Mouse (Mus musculus): ENCODE results near the gene Olfr1225. TPM values are rescaled to one million over a fixed set of nuclear protein-coding genes. Genes with fewer than 3 reads are reported as not detected.
"Not testable (repeated sequence)": the region's sequence is repeated elsewhere in the genome, so short reads cannot be mapped to it uniquely, and the experiment has no call there.

Gene Olfr1225
- total RNA-seq (2021), result not detected

DNA sequence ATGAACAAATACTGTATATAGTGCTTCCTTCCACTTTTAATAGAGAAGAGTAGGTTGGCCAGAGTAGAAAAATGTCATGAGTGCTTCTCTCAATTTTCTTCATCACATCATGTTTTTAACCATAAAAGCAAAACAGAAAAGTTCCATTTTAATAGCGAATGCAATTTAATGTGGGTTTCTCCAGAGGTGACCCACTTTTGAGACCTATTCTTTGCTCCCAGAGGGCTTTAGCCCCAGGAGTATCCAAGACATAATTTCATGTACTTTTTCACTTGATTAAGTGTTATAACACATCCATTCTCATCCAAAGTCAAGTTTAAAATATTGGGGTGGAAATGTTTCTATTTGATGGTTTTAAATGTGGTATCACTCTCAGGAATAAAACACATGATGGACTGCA lies at the start of gene Olfr1225:
TSS of gene Olfr1225 (minus strand) at position 101 of the 400 bp plus-strand sequence.
- DNase-seq (ENCODE audit: extremely low spot score in 1 of 2, low spot score in 1 of 2), result no peak

DNA sequence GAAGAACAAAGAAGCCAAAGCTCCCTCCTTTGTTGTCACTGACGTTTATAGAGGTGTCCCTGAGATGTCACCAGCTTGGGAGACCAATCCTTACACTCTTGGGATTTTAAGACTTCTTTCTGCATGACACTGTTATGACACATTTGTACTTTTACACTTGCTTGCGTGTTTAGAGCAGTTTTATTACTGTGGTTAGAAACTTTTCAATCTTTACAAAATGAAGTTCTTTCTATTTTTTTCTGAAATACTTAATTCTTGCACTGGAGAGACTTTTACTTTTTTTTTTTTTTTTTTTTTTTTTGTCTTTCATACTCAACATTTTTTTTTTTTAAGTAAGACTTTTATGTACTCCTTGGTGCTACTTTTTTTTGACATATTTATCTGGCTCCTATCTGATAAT lies 25.5 kb upstream of the Olfr1225 start, which contains the start of gene Olfr1226:
TSS of gene Olfr1226 (minus strand) at position 101 of the 400 bp plus-strand sequence.
- no peak for DNase-seq (ENCODE audit: extremely low spot score in 1 of 2, low spot score in 1 of 2)

DNA sequence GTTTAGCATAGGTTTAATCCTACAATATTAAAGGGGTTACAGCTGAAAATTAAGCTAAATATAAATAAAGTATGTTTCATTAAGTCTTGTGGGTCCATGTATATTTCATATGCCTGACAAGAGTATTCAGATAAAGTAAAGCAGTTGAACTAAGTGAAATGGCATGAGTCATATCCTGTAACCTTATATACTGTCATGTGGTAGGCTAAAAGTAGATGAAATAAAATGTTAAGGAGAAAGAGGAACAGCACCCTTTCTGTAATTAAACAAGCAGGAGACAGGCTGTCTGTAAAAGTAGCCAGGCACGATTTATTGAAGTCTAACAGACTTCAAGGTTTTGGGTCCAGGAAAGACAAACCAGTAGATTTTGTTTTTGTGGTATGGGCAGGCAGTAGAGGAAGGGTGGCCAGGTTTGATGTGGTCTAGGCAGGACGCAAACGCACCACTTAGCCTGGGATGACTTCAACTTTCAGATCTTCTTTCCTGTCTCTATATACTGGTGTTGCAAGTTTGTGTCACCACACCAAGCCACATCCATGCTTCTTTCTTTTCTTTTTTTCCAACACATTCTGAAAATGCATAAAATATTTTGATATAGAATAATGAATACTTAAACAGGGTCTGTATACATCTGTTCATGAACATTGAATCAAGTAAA lies 22.0 kb upstream of the Olfr1225 start:
- no peak for DNase-seq (ENCODE audit: extremely low spot score in 1 of 2, low spot score in 1 of 2)

DNA sequence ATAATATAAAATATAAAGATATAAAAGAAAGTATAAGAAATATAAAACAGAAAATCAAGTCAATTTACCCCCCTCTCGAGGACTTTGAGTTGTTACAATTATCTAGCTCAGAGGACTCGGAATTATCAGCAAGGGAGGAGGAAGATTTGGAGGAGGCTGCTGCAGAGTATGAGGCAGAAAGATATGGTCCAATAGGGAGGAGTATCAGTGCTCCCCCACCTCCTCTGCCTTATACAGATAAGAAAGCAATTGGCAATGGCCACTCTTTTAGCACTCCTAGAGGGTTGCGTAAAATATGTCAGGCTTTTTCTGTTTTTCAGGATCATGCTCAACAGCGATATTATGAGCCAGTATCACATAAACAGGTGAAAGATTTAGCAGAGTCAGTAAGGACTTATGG lies 9.8 kb downstream of the Olfr1225 start:
- not testable (repeated sequence) for DNase-seq (ENCODE audit: extremely low spot score in 1 of 2, low spot score in 1 of 2)

DNA sequence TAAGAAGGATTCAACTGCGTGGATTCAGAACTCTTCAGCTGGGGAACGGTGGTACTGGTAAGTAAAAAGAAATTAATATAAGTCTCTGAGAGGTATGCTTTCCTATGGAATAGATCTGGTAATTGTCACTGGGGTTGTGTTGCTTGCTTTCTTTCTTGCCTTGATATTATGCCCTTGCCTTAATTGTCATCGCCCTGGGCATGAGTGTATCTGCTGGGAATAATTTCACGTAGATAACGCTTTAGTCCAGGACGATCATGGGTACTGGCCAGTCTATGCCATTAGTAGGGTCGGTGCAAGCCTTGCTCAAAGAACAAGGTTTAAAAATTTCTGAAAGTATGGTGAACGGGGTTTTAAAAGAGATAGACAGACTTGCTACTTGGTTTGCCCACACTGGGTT lies 10.5 kb downstream of the Olfr1225 start, which contains the start of gene Olfr1224-ps1:
TSS of gene Olfr1224-ps1 (minus strand) at position 101 of the 400 bp plus-strand sequence.
- DNase-seq (ENCODE audit: extremely low spot score in 1 of 2, low spot score in 1 of 2), result not testable (repeated sequence)

DNA sequence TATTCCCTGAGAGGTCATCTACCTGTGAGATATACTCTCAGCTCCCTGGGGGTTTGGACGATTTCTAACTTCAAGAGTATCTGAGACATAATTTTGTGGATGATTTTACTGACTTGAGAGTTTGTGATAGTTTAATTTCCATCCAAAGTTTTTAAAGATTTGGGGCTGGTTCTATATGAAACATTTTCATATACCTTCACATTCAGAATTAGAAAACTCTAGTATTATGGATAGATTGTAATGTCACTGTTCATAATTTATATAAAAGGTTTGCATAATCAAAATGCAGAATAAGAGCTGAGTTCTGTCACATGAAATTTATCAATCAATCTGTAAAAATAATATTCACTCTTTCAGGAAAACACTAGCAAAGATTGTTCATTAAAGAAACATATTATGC lies 23.0 kb downstream of the Olfr1225 start, which contains the start of gene Olfr1223:
TSS of gene Olfr1223 (minus strand) at position 101 of the 400 bp plus-strand sequence.
- DNase-seq (ENCODE audit: extremely low spot score in 1 of 2, low spot score in 1 of 2), result no peak

DNA sequence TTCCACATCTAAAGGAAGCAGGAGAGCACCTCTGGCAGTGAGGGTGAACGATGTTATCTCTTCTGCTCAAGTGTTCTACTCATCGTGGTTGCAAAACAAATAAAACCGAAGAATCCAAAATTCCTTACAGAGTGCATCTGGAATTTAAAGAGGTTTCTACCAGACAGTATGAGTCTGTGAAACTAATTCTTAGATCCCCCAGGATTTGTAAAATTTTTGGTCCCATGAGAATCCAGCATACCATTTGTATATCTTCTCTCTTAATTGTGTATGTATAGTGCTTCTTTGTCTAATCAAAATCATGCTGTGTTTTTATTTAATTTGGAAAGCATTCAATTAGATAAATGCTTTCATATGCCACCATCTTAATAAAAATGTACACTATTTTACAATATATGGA lies 41.5 kb downstream of the Olfr1225 start, which contains the start of gene Olfr1222:
TSS of gene Olfr1222 (minus strand) at position 101 of the 400 bp plus-strand sequence.
- DNase-seq (ENCODE audit: extremely low spot score in 1 of 2, low spot score in 1 of 2), result no peak

Other genes starting within 250 kb of the Olfr1225 start
- gene Olfr1211, start 236.6 kb downstream of the Olfr1225 start, total RNA-seq (2021), result not detected
- not detected for gene Olfr1212, start 220.7 kb downstream of the Olfr1225 start, total RNA-seq (2021)
- gene Gm13762, start 194.4 kb downstream of the Olfr1225 start, total RNA-seq (2021), result not detected
- gene Olfr1214, start 182.0 kb downstream of the Olfr1225 start, total RNA-seq (2021), result not detected
- gene Olfr1215, start 167.7 kb downstream of the Olfr1225 start, total RNA-seq (2021), result not detected
- gene Olfr1216, start 156.3 kb downstream of the Olfr1225 start, total RNA-seq (2021), result not detected
- not detected for gene Olfr1217, start 142.6 kb downstream of the Olfr1225 start, total RNA-seq (2021)
- not detected for gene Olfr1218, start 113.5 kb downstream of the Olfr1225 start, total RNA-seq (2021)
- not detected for gene Olfr1219, start 91.2 kb downstream of the Olfr1225 start, total RNA-seq (2021)
- not detected for gene Olfr1220, start 67.8 kb downstream of the Olfr1225 start, total RNA-seq (2021)
- gene Olfr1221, start 57.4 kb downstream of the Olfr1225 start, total RNA-seq (2021), result not detected
- gene Olfr1222, start 41.6 kb downstream of the Olfr1225 start, total RNA-seq (2021), result not detected
- gene Olfr1223, start 23.1 kb downstream of the Olfr1225 start, total RNA-seq (2021), result not detected
- gene Olfr1224-ps1, start 10.6 kb downstream of the Olfr1225 start, total RNA-seq (2021), result not detected
- gene Olfr1226, start 25.4 kb upstream of the Olfr1225 start, total RNA-seq (2021), result not detected
- gene Olfr1228, start 79.4 kb upstream of the Olfr1225 start, total RNA-seq (2021), result not detected
- gene Olfr1229, start 113.3 kb upstream of the Olfr1225 start, total RNA-seq (2021), result not detected
- gene Olfr1230, start 122.6 kb upstream of the Olfr1225 start, total RNA-seq (2021), result not detected
- not detected for gene Olfr1231, start 132.4 kb upstream of the Olfr1225 start, total RNA-seq (2021)
- gene Olfr1232, start 155.0 kb upstream of the Olfr1225 start, total RNA-seq (2021), result not detected
- gene Olfr1233, start 167.7 kb upstream of the Olfr1225 start, total RNA-seq (2021), result not detected
- not detected for gene Olfr1234, start 190.2 kb upstream of the Olfr1225 start, total RNA-seq (2021)
- gene Olfr1238, start 235.0 kb upstream of the Olfr1225 start, total RNA-seq (2021), result not detected
- not detected for gene Olfr1239, start 245.7 kb upstream of the Olfr1225 start, total RNA-seq (2021)

Data from layer of hippocampus, postnatal 25 days (tissue).